Mouse (Mus musculus) hindbrain, embryonic 12.5 days (tissue): Measurements from ENCODE around the gene Stk39. TPM values are rescaled to one million over a fixed set of nuclear protein-coding genes. Genes with fewer than 3 reads are reported as not detected.

Experiments
- ATAC-seq: fragments of 200-750 bp; cut with Nextera tagmentation; 2 replicates; pipeline ENCODE4 v1.8.0; 2017; ENCODE audit warnings: moderate TSS enrichment; ENCODE audit not compliant: low FRiP score
- H3K27ac ChIP-seq: fragments of 300-500 bp; sonication (generic); 2 replicates; pipeline ENCODE4 v1.5.1; 2016; ENCODE audit warnings: mild to moderate bottlenecking
- H3K27me3 ChIP-seq: fragments of 300-500 bp; sonication (generic); 2 replicates; pipeline ENCODE4 v1.6.1; 2016; ENCODE audit warnings: mild to moderate bottlenecking
- H3K36me3 ChIP-seq: fragments of 300-500 bp; sonication (generic); 2 replicates; pipeline ENCODE4 v1.6.1; 2016; ENCODE audit warnings: mild to moderate bottlenecking
- H3K4me1 ChIP-seq: fragments of 300-500 bp; sonication (generic); 2 replicates; pipeline ENCODE4 v1.6.1; 2016
- H3K4me2 ChIP-seq: fragments of 300-500 bp; sonication (generic); replicated peaks from 2 replicates; pipeline ENCODE4 v1.6.1; 2016; ENCODE audit warnings: mild to moderate bottlenecking
- H3K4me3 ChIP-seq: fragments of 300-500 bp; sonication (generic); 2 replicates; pipeline ENCODE4 v1.5.1; 2016; ENCODE audit warnings: mild to moderate bottlenecking
- H3K9ac ChIP-seq: fragments of 300-500 bp; sonication (generic); 2 replicates; pipeline ENCODE4 v1.6.1; 2016; ENCODE audit warnings: mild to moderate bottlenecking, moderate library complexity
- H3K9me3 ChIP-seq: fragments of 300-500 bp; sonication (generic); replicated peaks from 2 replicates; pipeline ENCODE4 v1.6.1; 2016; ENCODE audit warnings: mild to moderate bottlenecking
- WGBS: fragments of 180-500 bp; shearing (Covaris S2); methylation state at CpG from one replicate; pipeline ENCODE4 v1.1.7; 2016; 5-methylcytosine and 5-hydroxymethylcytosine counted together
- polyA plus RNA-seq: library from polyadenylated mRNA; unstranded; fragments of >200 nt; fragmentation: Nextera tagmentation; extraction: Ambion mirVana; gene quantifications from 2 replicates; pipeline ENCODE4 v1.2.1, GENCODE M21; 2016

The Stk39 gene
- polyA plus RNA-seq, 1 experiment from 2014 or later = 57.0 TPM

DNA sequence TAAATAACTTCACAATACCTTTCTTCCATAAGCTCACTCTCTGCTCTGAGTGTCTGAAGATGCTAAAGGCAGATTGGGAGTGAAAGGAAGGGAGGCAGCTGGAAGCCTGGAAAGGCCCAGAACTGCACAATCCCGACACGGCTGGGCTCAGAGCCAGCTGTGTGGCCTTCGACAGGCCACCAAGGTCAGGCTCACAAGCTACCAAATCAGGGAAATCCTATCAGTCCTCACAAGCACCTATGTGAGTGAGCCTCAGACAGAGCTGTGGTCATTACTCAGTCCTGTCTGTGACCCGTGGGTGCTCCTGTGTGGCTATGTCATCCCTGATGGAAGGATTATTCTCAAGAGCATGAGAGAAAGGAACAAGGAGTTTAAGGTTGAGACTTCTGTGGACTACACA is 19.7 kb downstream of the Stk39 start:
- no peak overlapping the region for H3K9ac ChIP-seq
- ATAC-seq = no peak
- 84% methylated on average over 4 of the region's 4 CpGs for WGBS

GRCm38 (mm10) chr2:68448035-68448434 is 24.0 kb downstream of the Stk39 start:
- Histone ChIP-seq H3K4me2 (no peak overlapping the region), H3K9ac (no peak overlapping the region), H3K4me1 (no peaks in the 10 kb centered on the region), H3K4me3 (no peak overlapping the region), H3K27me3 (no peaks in the 10 kb centered on the region), H3K27ac (no peak overlapping the region), H3K9me3 (no peaks in the 10 kb centered on the region), H3K36me3 (peaks cover 10% of the 10 kb centered on the region; the same call in 1 of the 2 replicates)
- 95% methylated on average over 10 of the region's 10 CpGs for WGBS
- ATAC-seq = no peak

More for the DNA sequence above, 19.7 kb downstream of the Stk39 start:
- Histone ChIP-seq H3K4me2 (no peak overlapping the region), H3K4me3 (no peak overlapping the region), H3K9me3 (no peaks in the 10 kb centered on the region), H3K27me3 (no peaks in the 10 kb centered on the region), H3K4me1 (no peaks in the 10 kb centered on the region), H3K36me3 (0 out of 2 replicates have a peak, but pooled peaks cover 6% of the 10 kb centered on the region), H3K27ac (no peak overlapping the region)

DNA sequence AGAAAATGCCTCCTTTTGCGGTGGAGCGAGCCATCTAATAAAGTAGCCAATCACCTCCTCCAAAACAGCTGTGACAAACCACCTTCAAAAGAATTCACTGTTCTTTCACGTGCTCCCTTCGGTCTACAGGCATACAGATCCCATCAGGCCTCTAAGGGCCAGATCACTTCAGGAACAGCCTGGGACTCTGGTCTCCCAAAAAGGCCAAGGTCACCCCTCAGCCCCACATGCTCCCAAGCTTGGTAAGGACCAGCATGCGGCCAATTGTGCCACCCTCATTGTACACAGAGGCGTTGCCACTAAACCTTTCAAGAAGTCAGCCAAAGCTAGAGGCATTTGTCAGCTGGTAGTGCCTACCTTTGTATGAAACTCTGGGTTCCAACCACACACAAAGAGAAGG is 28.9 kb downstream of the Stk39 start:
- WGBS = 71% methylated on average over 6 of the region's 6 CpGs
- no peak for ATAC-seq

DNA sequence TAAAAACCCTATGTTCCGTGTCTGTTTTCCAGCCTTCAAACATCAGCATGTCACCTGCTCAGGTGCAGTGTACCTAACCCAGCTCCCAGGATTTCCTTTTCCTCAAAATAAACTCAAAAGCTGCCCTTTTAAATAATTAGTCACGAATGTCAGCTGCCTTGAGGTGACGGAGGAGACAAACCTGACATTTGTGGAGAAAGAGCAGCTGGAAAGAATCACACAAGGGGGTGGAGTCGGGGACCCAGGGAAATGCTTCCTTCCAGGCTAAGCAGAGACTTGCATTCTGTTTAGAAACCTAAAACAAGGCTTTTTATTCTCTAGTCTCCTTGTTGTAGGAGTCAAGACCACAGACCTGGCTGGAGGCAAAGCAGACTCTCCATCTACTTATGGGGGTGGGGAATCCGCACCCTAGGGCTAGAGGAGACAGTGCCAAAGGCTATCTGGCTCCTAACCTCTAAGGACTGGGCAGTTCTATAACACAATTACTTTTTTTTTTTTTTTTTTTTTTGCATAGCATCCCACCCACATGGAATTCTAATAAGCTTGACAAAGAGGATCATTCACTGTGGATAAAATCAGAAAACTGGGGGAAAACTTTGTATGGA is 29.9 kb downstream of the Stk39 start:
- H3K36me3 ChIP-seq = peaks cover 4% of the 10 kb centered on the region; the same call in 1 of the 2 replicates
- peak overlapping the region; percentile 19; the same call in 1 of the 2 replicates for H3K27ac ChIP-seq
- no peaks in the 10 kb centered on the region for H3K9me3 ChIP-seq
- peaks cover 14% of the 10 kb centered on the region for H3K4me1 ChIP-seq
- no peaks in the 10 kb centered on the region for H3K27me3 ChIP-seq
- H3K9ac ChIP-seq = no peak overlapping the region
- H3K4me2 ChIP-seq = no peak overlapping the region
- ATAC-seq = no peak
- H3K4me3 ChIP-seq = no peak overlapping the region
- WGBS = 55% methylated on average over 5 of the region's 5 CpGs

More for the DNA sequence above, 28.9 kb downstream of the Stk39 start:
- Histone ChIP-seq H3K4me2 (no peak overlapping the region), H3K4me1 (peaks cover 14% of the 10 kb centered on the region), H3K9ac (no peak overlapping the region), H3K27ac (no peak overlapping the region), H3K4me3 (no peak overlapping the region), H3K27me3 (no peaks in the 10 kb centered on the region), H3K9me3 (no peaks in the 10 kb centered on the region), H3K36me3 (peaks cover 4% of the 10 kb centered on the region; the same call in 1 of the 2 replicates)

DNA sequence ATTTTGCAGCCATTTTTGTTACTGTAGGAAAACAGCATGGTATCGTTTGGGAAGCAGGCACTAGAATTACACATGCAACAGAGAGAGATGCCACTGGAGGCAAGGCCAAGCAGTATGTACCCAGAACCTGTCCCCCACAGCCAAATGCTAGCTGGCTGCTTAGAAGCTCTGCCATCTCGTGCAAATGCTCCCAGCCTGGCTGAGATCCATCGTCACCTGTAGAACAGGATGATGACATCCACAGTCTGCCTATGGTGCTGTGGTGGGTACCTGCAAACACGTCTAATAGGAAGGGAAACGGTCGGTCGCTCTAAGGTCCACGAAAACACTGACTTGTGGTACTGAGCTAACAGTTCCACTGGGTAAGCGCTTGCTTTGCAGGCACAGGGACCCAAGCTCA is 32.5 kb downstream of the Stk39 start:
- no peak overlapping the region for H3K9ac ChIP-seq
- ATAC-seq = no peak
- H3K36me3 ChIP-seq = no peaks in the 10 kb centered on the region
- H3K4me1 ChIP-seq = peaks cover 29% of the 10 kb centered on the region
- no peak overlapping the region for H3K27ac ChIP-seq
- no peaks in the 10 kb centered on the region for H3K9me3 ChIP-seq
- no peaks in the 10 kb centered on the region for H3K27me3 ChIP-seq
- H3K4me3 ChIP-seq = no peak overlapping the region
- no peak overlapping the region for H3K4me2 ChIP-seq
- WGBS = 92% methylated on average over 9 of the region's 9 CpGs

DNA sequence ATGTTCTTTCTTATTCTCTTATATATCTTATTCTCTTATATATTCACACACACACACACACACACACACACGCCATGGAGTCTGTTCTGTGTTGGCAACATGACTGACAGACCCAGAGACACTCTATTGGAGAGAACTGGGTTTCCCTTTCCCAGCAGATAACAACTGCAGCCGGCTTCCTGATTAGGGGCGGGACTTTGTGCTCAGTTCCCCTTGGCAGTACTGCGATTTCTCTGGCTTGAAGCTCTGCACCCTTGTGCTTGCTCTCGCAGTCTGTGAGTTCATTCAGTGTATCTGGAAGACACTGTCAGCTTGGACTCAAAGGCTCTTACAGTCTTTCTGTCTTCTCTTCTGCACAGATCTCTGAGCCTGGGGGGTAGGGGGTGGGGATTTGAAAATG is 34.1 kb downstream of the Stk39 start:
- H3K4me2 ChIP-seq = no peak overlapping the region
- peaks cover 35% of the 10 kb centered on the region for H3K4me1 ChIP-seq
- WGBS = 82% methylated on average over 5 of the region's 5 CpGs
- H3K36me3 ChIP-seq = no peaks in the 10 kb centered on the region
- no peaks in the 10 kb centered on the region for H3K9me3 ChIP-seq
- H3K27ac ChIP-seq = no peak overlapping the region
- no peak overlapping the region for H3K4me3 ChIP-seq
- H3K27me3 ChIP-seq = no peaks in the 10 kb centered on the region
- no peak for ATAC-seq
- no peak overlapping the region for H3K9ac ChIP-seq

GRCm38 (mm10) chr2:68437216-68437615 is 34.9 kb downstream of the Stk39 start:
- no peaks in the 10 kb centered on the region for H3K9me3 ChIP-seq
- no peak overlapping the region for H3K27ac ChIP-seq
- H3K27me3 ChIP-seq = no peaks in the 10 kb centered on the region
- 84% methylated on average over 7 of the region's 7 CpGs for WGBS
- no peaks in the 10 kb centered on the region for H3K36me3 ChIP-seq
- H3K9ac ChIP-seq = no peak overlapping the region
- no peak for ATAC-seq
- H3K4me1 ChIP-seq = peaks cover 31% of the 10 kb centered on the region
- H3K4me2 ChIP-seq = no peak overlapping the region
- H3K4me3 ChIP-seq = no peak overlapping the region

GRCm38 (mm10) chr2:68436305-68436704 is 35.8 kb downstream of the Stk39 start:
- Histone ChIP-seq H3K27me3 (no peaks in the 10 kb centered on the region), H3K4me3 (no peak overlapping the region), H3K27ac (no peak overlapping the region), H3K9me3 (no peaks in the 10 kb centered on the region), H3K9ac (no peak overlapping the region), H3K36me3 (no peaks in the 10 kb centered on the region), H3K4me1 (peaks cover 24% of the 10 kb centered on the region), H3K4me2 (0 out of 2 replicates have a peak overlapping the region, but pooled peaks have one; percentile 11)
- ATAC-seq = no peak
- WGBS = 56% methylated on average over 10 of the region's 10 CpGs

- Histone ChIP-seq H3K9me3 (no peaks in the 10 kb centered on the region), H3K9ac (no peak overlapping the region), H3K4me1 (peaks cover 21% of the 10 kb centered on the region), H3K4me3 (no peak overlapping the region), H3K27me3 (no peaks in the 10 kb centered on the region), H3K27ac (no peak overlapping the region), H3K36me3 (no peaks in the 10 kb centered on the region), H3K4me2 (0 out of 2 replicates have a peak overlapping the region, but pooled peaks have one; percentile 11)
- 31% methylated on average over 15 of the region's 15 CpGs for WGBS
- peak; percentile 26; the same call in 1 of the 2 replicates for ATAC-seq
Measured at GRCm38 (mm10) chr2:68435494-68436255, 36.4 kb downstream of the Stk39 start.

DNA sequence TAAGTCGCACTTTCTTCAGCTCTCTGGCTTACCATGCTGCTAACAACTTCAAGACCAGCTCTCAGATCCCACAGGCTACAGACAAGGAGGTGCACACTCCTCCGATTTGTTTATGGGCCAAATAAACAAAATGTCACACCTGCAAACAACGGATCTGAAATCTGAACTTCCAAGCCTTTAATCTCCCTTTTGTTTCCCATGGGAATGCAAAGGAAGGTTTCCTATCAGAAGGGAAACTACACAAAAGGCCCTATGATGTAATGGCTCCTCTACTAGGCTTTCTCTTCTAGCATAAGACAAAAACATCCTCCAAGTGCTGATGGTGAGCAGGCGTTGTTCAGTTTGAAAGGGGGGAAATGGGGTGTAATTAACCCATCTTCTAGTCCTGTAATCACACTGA is 37.1 kb downstream of the Stk39 start:
- 36% methylated on average over 4 of the region's 4 CpGs for WGBS
- Histone ChIP-seq H3K4me2 (no peak overlapping the region), H3K36me3 (no peaks in the 10 kb centered on the region), H3K27me3 (no peaks in the 10 kb centered on the region), H3K4me1 (peaks cover 21% of the 10 kb centered on the region), H3K9ac (no peak overlapping the region), H3K4me3 (no peak overlapping the region), H3K9me3 (no peaks in the 10 kb centered on the region), H3K27ac (no peak overlapping the region)
- ATAC-seq = no peak

- H3K36me3 ChIP-seq = no peaks in the 10 kb centered on the region
- no peak overlapping the region for H3K4me2 ChIP-seq
- H3K9ac ChIP-seq = no peak overlapping the region
- 51% methylated on average over 5 of the region's 5 CpGs for WGBS
- peaks cover 21% of the 10 kb centered on the region for H3K4me1 ChIP-seq
- no peak overlapping the region for H3K27ac ChIP-seq
- H3K4me3 ChIP-seq = no peak overlapping the region
- no peaks in the 10 kb centered on the region for H3K9me3 ChIP-seq
- no peak for ATAC-seq
- H3K27me3 ChIP-seq = no peaks in the 10 kb centered on the region
Measured at GRCm38 (mm10) chr2:68434576-68434975, 37.5 kb downstream of the Stk39 start.

GRCm38 (mm10) chr2:68433736-68434312 is 38.2 kb downstream of the Stk39 start:
- Histone ChIP-seq H3K9me3 (no peaks in the 10 kb centered on the region), H3K4me2 (no peak overlapping the region), H3K36me3 (no peaks in the 10 kb centered on the region), H3K27me3 (no peaks in the 10 kb centered on the region), H3K9ac (no peak overlapping the region), H3K4me1 (peaks cover 21% of the 10 kb centered on the region), H3K4me3 (no peak overlapping the region), H3K27ac (no peak overlapping the region)
- 75% methylated on average over 9 of the region's 9 CpGs for WGBS
- ATAC-seq = no peak
